Mouse (Mus musculus) inflammation-experienced regulatory T-cells (primary cell): Measurements from ENCODE around the gene Cdk2ap2. TPM values are rescaled to one million over a fixed set of nuclear protein-coding genes. Genes with fewer than 3 reads are reported as not detected.

ENCODE experiments used
- polyA plus RNA-seq, 2 experiments: library from polyadenylated mRNA; unstranded; fragments of 100-300 nt; shearing (Covaris generic); gene quantifications; one replicate each; pipeline ENCODE4 v1.2.1; 2017

The Cdk2ap2 gene
- polyA plus RNA-seq = 100 to 1,000 TPM; 834 to 888 TPM

GRCm38 (mm10) chr19:4096642-4097440 is at the start of gene Cdk2ap2:
Gene Cdk2ap2 (plus strand): TSS chr19:4097182.

GRCm38 (mm10) chr19:4059069-4059740 is 37.8 kb upstream of the Cdk2ap2 start, which contains the start of gene Gstp3:
Gene Gstp3 (minus strand): TSS chr19:4059569.

GRCm38 (mm10) chr19:4081394-4081793 is 15.6 kb upstream of the Cdk2ap2 start, which contains the start of gene Cabp2:
Gene Cabp2 (plus strand): TSS chr19:4081578.

GRCm38 (mm10) chr19:4099837-4100717 is 3.1 kb downstream of the Cdk2ap2 start, which contains the start of gene Pitpnm1:
Gene Pitpnm1 (plus strand): TSS chr19:4099998.

GRCm38 (mm10) chr19:4125741-4126696 is 29.0 kb downstream of the Cdk2ap2 start, which contains the start of gene Aip:
Gene Aip (minus strand): TSS chr19:4125858.

GRCm38 (mm10) chr19:4139446-4139845 is 42.5 kb downstream of the Cdk2ap2 start, which contains the start of gene Gpr152:
Gene Gpr152 (plus strand): TSS chr19:4139787.

GRCm38 (mm10) chr19:4143759-4144268 is 46.8 kb downstream of the Cdk2ap2 start, which contains the start of gene Cabp4:
Gene Cabp4 (minus strand): TSS chr19:4144033.

GRCm38 (mm10) chr19:4148491-4148806 is 51.5 kb downstream of the Cdk2ap2 start, which contains the start of gene Coro1b:
Gene Coro1b (plus strand): TSS chr19:4148619.

Other genes with a start within 250 kb of the Cdk2ap2 start
- 10 to 100 TPM; 15.3 to 18.1 TPM for gene Chka, start 245.4 kb upstream of the Cdk2ap2 start, polyA plus RNA-seq
- 10 to 100 TPM; 69.0 to 87.5 TPM for gene Tcirg1, start 190.0 kb upstream of the Cdk2ap2 start, polyA plus RNA-seq
- gene Ndufs8, start 184.4 kb upstream of the Cdk2ap2 start, polyA plus RNA-seq = 100 to 1,000 TPM; 135 to 181 TPM
- under 1 TPM; 0.34 to 0.40 TPM for gene Aldh3b1, start 167.4 kb upstream of the Cdk2ap2 start, polyA plus RNA-seq
- 10 to 100 TPM; 45.3 to 51.4 TPM for gene Unc93b1, start 162.0 kb upstream of the Cdk2ap2 start, polyA plus RNA-seq
- gene Aldh3b3, start 138.5 kb upstream of the Cdk2ap2 start, polyA plus RNA-seq = under 1 TPM; 0.24 to 0.86 TPM
- under 1 TPM in 1 of 2 experiments, not detected in 1; 0.20 TPM for gene Aldh3b2, start 124.9 kb upstream of the Cdk2ap2 start, polyA plus RNA-seq
- gene Acy3, start 110.6 kb upstream of the Cdk2ap2 start, polyA plus RNA-seq = under 1 TPM in 1 of 2 experiments, not detected in 1; 0.36 TPM
- gene Tbx10, start 104.4 kb upstream of the Cdk2ap2 start, polyA plus RNA-seq = 1 to 10 TPM in 1 of 2 experiments, not detected in 1; 1.2 TPM
- gene Nudt8, start 96.6 kb upstream of the Cdk2ap2 start, polyA plus RNA-seq = 10 to 100 TPM; 14.8 to 15.3 TPM
- 1 to 10 TPM; 1.2 to 4.0 TPM for gene Gm49405, start 96.6 kb upstream of the Cdk2ap2 start, polyA plus RNA-seq
- 1 to 10 TPM in 1 of 2 experiments, under 1 TPM in 1; 0.68 to 4.7 TPM for gene Doc2g, start 93.9 kb upstream of the Cdk2ap2 start, polyA plus RNA-seq
- gene Ndufv1, start 84.4 kb upstream of the Cdk2ap2 start, polyA plus RNA-seq = 100 to 1,000 TPM; 152 to 159 TPM
- gene Gstp1, start 59.2 kb upstream of the Cdk2ap2 start, polyA plus RNA-seq = 100 to 1,000 TPM; 537 to 539 TPM
- gene Gstp2, start 51.2 kb upstream of the Cdk2ap2 start, polyA plus RNA-seq = 10 to 100 TPM in 1 of 2 experiments, 1 to 10 TPM in 1; 3.0 to 16.9 TPM
- 100 to 1,000 TPM in 1 of 2 experiments, 10 to 100 TPM in 1; 94.0 to 111 TPM for gene Gstp3, start 37.6 kb upstream of the Cdk2ap2 start, polyA plus RNA-seq
- not detected for gene Cabp2, start 15.6 kb upstream of the Cdk2ap2 start, polyA plus RNA-seq
- gene Pitpnm1, start 2.8 kb downstream of the Cdk2ap2 start, polyA plus RNA-seq = 100 to 1,000 TPM; 344 to 350 TPM
- 100 to 1,000 TPM; 182 to 196 TPM for gene Aip, start 28.7 kb downstream of the Cdk2ap2 start, polyA plus RNA-seq
- gene Gpr152, start 42.6 kb downstream of the Cdk2ap2 start, polyA plus RNA-seq = 1 to 10 TPM in 1 of 2 experiments, under 1 TPM in 1; 0.18 to 1.7 TPM
- under 1 TPM; 0.38 to 0.82 TPM for gene Cabp4, start 46.9 kb downstream of the Cdk2ap2 start, polyA plus RNA-seq
- 100 to 1,000 TPM; 373 to 413 TPM for gene Coro1b, start 51.4 kb downstream of the Cdk2ap2 start, polyA plus RNA-seq
- 1,000 to 10,000 TPM; 1,211 to 1,532 TPM for gene Ptprcap, start 56.4 kb downstream of the Cdk2ap2 start, polyA plus RNA-seq
- 10 to 100 TPM; 46.4 to 51.4 TPM for gene Rps6kb2, start 66.2 kb downstream of the Cdk2ap2 start, polyA plus RNA-seq
- gene Carns1, start 78.3 kb downstream of the Cdk2ap2 start, polyA plus RNA-seq = 10 to 100 TPM; 19.4 to 27.5 TPM
- gene Tbc1d10c, start 94.1 kb downstream of the Cdk2ap2 start, polyA plus RNA-seq = 100 to 1,000 TPM; 738 to 929 TPM
- 1,000 to 10,000 TPM; 1,029 to 1,265 TPM for gene Ppp1ca, start 94.9 kb downstream of the Cdk2ap2 start, polyA plus RNA-seq
- 100 to 1,000 TPM in 1 of 2 experiments, 10 to 100 TPM in 1; 59.1 to 116 TPM for gene Rad9a, start 104.5 kb downstream of the Cdk2ap2 start, polyA plus RNA-seq
- gene Clcf1, start 117.1 kb downstream of the Cdk2ap2 start, polyA plus RNA-seq = 10 to 100 TPM; 27.4 to 50.0 TPM
- not detected for gene AC109138.7, start 117.2 kb downstream of the Cdk2ap2 start, polyA plus RNA-seq
- 100 to 1,000 TPM; 107 to 109 TPM for gene Pold4, start 134.7 kb downstream of the Cdk2ap2 start, polyA plus RNA-seq
- under 1 TPM; 0.23 to 0.65 TPM for gene Ssh3, start 172.0 kb downstream of the Cdk2ap2 start, polyA plus RNA-seq
- gene Ankrd13d, start 186.0 kb downstream of the Cdk2ap2 start, polyA plus RNA-seq = 1 to 10 TPM; 5.6 to 7.5 TPM
- gene Grk2, start 209.0 kb downstream of the Cdk2ap2 start, polyA plus RNA-seq = 100 to 1,000 TPM; 240 to 286 TPM